Mouse (Mus musculus) splenic B cell, adult 2 months (primary cell): Measurements from ENCODE around the gene Akt2.

ENCODE experiments used
- DNase-seq: peaks from one replicate; pipeline ENCODE4 v3.0.0-alpha.2; 2011; ENCODE audit warnings: low read depth, low spot score
- H3K27me3 ChIP-seq: 2 replicates; pipeline ENCODE4 v1.6.1; 2012; ENCODE audit warnings: mild to moderate bottlenecking, low read length, moderate library complexity, mixed read lengths; ENCODE audit not compliant: control insufficient read depth, poor library complexity, insufficient read depth, severe bottlenecking
- H3K36me3 ChIP-seq: 2 replicates; pipeline ENCODE4 v1.6.1; 2012; ENCODE audit warnings: mild to moderate bottlenecking, low read length, moderate library complexity, mixed read lengths; ENCODE audit not compliant: control insufficient read depth, poor library complexity, insufficient read depth, severe bottlenecking

The Akt2 gene

DNA sequence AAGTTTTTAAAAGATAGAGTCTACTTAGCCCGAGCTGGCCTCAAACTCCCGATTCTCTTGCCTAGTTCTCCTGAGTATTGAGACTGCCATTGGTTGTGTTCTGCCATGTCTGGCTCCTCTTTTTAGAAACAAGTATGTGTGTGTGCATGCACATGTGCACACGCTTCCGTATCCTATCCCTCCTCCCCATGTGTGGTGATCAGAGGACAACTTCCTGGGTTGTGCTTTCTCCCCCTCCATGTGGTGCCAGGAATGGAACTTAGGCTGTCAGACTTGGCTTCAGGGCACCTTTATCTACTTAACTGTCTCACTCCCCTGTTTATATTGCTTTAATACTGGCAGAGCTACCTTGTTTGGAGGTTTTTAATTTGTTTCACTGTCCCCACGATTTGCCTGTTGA is 93.9 kb downstream of the Akt2 start:
- Histone ChIP-seq H3K36me3 (no peaks in the 10 kb centered on the region), H3K27me3 (no peaks in the 10 kb centered on the region)
- no peak for DNase-seq

GRCm38 (mm10) chr7:27685681-27686080 is 94.3 kb downstream of the Akt2 start:
- Histone ChIP-seq H3K36me3 (no peaks in the 10 kb centered on the region), H3K27me3 (no peaks in the 10 kb centered on the region)
- peak; percentile 65 for DNase-seq

GRCm38 (mm10) chr7:27687043-27687442 is 95.7 kb downstream of the Akt2 start:
- H3K27me3 ChIP-seq = no peaks in the 10 kb centered on the region
- H3K36me3 ChIP-seq = no peaks in the 10 kb centered on the region
- DNase-seq = no peak

- H3K27me3 ChIP-seq = no peaks in the 10 kb centered on the region
- H3K36me3 ChIP-seq = no peaks in the 10 kb centered on the region
- no peak for DNase-seq
Observed at GRCm38 (mm10) chr7:27687836-27688235, 96.5 kb downstream of the Akt2 start.

DNA sequence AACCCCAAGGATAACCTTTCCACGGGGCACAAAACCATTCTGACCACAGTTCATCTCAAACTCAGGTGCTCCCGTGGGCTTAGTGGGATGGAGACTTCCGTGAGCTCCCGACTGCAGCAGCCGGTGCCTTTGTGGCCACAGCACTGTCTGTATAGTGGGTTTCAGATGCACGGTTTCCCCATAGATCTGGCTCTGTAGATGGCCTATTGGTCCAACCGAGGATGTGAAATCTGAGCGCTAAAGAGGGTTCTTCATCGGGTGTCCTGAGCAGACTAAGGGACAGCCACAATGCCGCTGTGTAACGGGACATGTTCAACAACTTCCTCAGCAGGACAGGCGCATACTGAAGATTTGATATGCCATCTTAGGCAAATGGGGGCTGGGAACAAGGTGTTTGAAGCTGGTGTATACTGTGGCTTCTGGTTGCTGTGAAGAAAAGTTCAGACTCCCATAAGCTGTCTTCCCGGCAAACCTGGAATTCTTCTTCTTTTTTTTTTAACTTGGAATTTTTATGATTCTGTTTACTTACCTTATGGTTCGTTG is 97.0 kb downstream of the Akt2 start:
- Histone ChIP-seq H3K27me3 (no peaks in the 10 kb centered on the region), H3K36me3 (no peaks in the 10 kb centered on the region)
- DNase-seq = peak; percentile 18

DNA sequence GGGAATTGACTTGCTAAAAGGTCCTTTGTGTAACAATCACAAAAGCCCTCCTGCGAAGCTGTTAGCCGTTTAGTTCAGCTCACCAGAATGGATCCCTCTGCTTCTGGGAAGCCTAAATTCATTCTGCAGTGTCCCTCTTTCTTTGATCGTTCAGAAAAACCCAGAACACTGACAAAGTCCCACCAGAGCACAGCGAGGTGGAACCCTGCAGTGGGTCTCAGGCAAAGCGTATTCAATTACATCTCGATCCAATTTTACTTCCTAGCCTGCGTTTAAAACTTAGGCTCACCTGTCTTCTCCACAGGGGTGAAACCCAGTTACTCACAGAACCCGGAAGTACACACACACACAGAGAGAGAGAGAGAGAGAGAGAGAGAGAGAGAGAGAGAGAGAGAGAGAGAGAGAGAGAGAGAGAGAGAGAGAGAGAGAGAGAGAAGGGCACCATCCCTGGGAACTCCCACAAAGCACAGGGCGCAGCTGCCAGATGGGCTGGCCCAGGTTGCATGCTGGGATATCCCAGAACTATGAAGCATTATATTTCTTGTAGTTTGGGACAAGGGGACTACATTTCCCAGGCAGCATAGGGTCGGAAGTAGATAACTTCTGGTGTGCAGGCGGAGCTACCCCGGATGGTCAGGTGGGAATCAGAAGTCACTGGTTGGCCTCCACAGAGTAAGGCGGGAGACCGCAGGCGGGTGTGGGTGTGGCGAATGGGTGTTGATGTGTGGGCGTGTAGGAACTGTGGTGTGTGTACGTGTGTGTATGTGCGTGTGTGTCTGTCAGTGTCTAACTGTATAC is 97.7 kb downstream of the Akt2 start, which contains the start of gene Zfp607b:
Gene Zfp607b, plus strand, starts transcription at position 526 of the 798 bp plus-strand sequence.
- Histone ChIP-seq H3K36me3 (no peaks in the 10 kb centered on the region), H3K27me3 (no peaks in the 10 kb centered on the region)
- DNase-seq = peak; percentile 97
